Mouse (Mus musculus): ENCODE data around the gene Atp2a2. TPM values are rescaled to one million over a fixed set of nuclear protein-coding genes. Genes with fewer than 3 reads are reported as not detected.

The Atp2a2 gene
- polyA plus RNA-seq, 1 experiment from 2014 or later, result 33.6 TPM

GRCm38 (mm10) chr5:122529913-122530604 lies 28.0 kb upstream of the Atp2a2 start:
- peaks cover 6% of the 10 kb centered on the region; the same call in 1 of the 2 replicates for H3K36me3 ChIP-seq (ENCODE audit: insufficient read depth, low read length)
- peaks cover 46% of the 10 kb centered on the region for H3K4me1 ChIP-seq (ENCODE audit: insufficient read depth, low read length)
- no peaks in the 10 kb centered on the region; the same call in 1 of the 2 replicates for H3K9me3 ChIP-seq (ENCODE audit: low read length)
- H3K9ac ChIP-seq (replicated peaks; ENCODE audit: low read length), result no peak overlapping the region
- 43% methylated on average over 9 of the region's 9 CpGs for WGBS
- H3K4me2 ChIP-seq (replicated peaks; ENCODE audit: low read depth, low read length), result no peak overlapping the region
- peak overlapping the region; percentile 59; the same call in 1 of the 2 replicates for H3K27ac ChIP-seq (ENCODE audit: low read length)
- no peaks in the 10 kb centered on the region for H3K27me3 ChIP-seq (ENCODE audit: insufficient read depth, low read length)
- no peak for ATAC-seq (ENCODE audit: low FRiP score, low TSS enrichment)
- H3K4me3 ChIP-seq (ENCODE audit: low read length), result no peak overlapping the region

GRCm38 (mm10) chr5:122529316-122529715 lies 27.3 kb upstream of the Atp2a2 start:
- peaks cover 6% of the 10 kb centered on the region; the same call in 1 of the 2 replicates for H3K36me3 ChIP-seq (ENCODE audit: insufficient read depth, low read length)
- 29% methylated on average over 3 of the region's 3 CpGs for WGBS
- H3K27ac ChIP-seq (ENCODE audit: low read length), result peak overlapping the region; percentile 59
- H3K27me3 ChIP-seq (ENCODE audit: insufficient read depth, low read length), result no peaks in the 10 kb centered on the region
- no peaks in the 10 kb centered on the region; the same call in 1 of the 2 replicates for H3K9me3 ChIP-seq (ENCODE audit: low read length)
- H3K4me2 ChIP-seq (replicated peaks; ENCODE audit: low read depth, low read length), result no peak overlapping the region
- H3K4me3 ChIP-seq (ENCODE audit: low read length), result no peak overlapping the region
- peaks cover 51% of the 10 kb centered on the region for H3K4me1 ChIP-seq (ENCODE audit: insufficient read depth, low read length)
- H3K9ac ChIP-seq (replicated peaks; ENCODE audit: low read length), result no peak overlapping the region
- ATAC-seq (ENCODE audit: low FRiP score, low TSS enrichment), result peak; percentile 58

- WGBS, result 51% methylated on average over 3 of the region's 3 CpGs
- peaks cover 51% of the 10 kb centered on the region for H3K4me1 ChIP-seq (ENCODE audit: insufficient read depth, low read length)
- H3K36me3 ChIP-seq (ENCODE audit: insufficient read depth, low read length), result peaks cover 6% of the 10 kb centered on the region; the same call in 1 of the 2 replicates
- H3K9ac ChIP-seq (replicated peaks; ENCODE audit: low read length), result no peak overlapping the region
- H3K4me3 ChIP-seq (ENCODE audit: low read length), result no peak overlapping the region
- H3K27me3 ChIP-seq (ENCODE audit: insufficient read depth, low read length), result no peaks in the 10 kb centered on the region
- H3K4me2 ChIP-seq (replicated peaks; ENCODE audit: low read depth, low read length), result no peak overlapping the region
- no peaks in the 10 kb centered on the region; the same call in 1 of the 2 replicates for H3K9me3 ChIP-seq (ENCODE audit: low read length)
- H3K27ac ChIP-seq (ENCODE audit: low read length), result peak overlapping the region; percentile 59
- no peak for ATAC-seq (ENCODE audit: low FRiP score, low TSS enrichment)
These were observed 26.6 kb upstream of the Atp2a2 start for GRCm38 (mm10) chr5:122528591-122528990.

GRCm38 (mm10) chr5:122527761-122528160 lies 25.7 kb upstream of the Atp2a2 start:
- peak overlapping the region; percentile 4; the same call in 1 of the 2 replicates for H3K4me2 ChIP-seq (replicated peaks; ENCODE audit: low read depth, low read length)
- H3K9ac ChIP-seq (replicated peaks; ENCODE audit: low read length), result peak overlapping the region; percentile 3; the same call in 1 of the 2 replicates
- no peaks in the 10 kb centered on the region; the same call in 1 of the 2 replicates for H3K9me3 ChIP-seq (ENCODE audit: low read length)
- H3K4me3 ChIP-seq (ENCODE audit: low read length), result no peak overlapping the region
- peaks cover 6% of the 10 kb centered on the region; the same call in 1 of the 2 replicates for H3K36me3 ChIP-seq (ENCODE audit: insufficient read depth, low read length)
- WGBS, result 35% methylated on average over 11 of the region's 11 CpGs
- no peak for ATAC-seq (ENCODE audit: low FRiP score, low TSS enrichment)
- H3K4me1 ChIP-seq (ENCODE audit: insufficient read depth, low read length), result peaks cover 51% of the 10 kb centered on the region
- H3K27me3 ChIP-seq (ENCODE audit: insufficient read depth, low read length), result no peaks in the 10 kb centered on the region
- peak overlapping the region; percentile 59 for H3K27ac ChIP-seq (ENCODE audit: low read length)

GRCm38 (mm10) chr5:122526878-122527730 lies 25.1 kb upstream of the Atp2a2 start:
- WGBS, result 52% methylated on average over 15 of the region's 15 CpGs
- ATAC-seq (ENCODE audit: low FRiP score, low TSS enrichment), result peak; percentile 64
- H3K4me2 ChIP-seq (replicated peaks; ENCODE audit: low read depth, low read length), result peak overlapping the region; percentile 4; the same call in 1 of the 2 replicates

GRCm38 (mm10) chr5:122526405-122526804 lies 24.4 kb upstream of the Atp2a2 start:
- Histone ChIP-seq H3K4me2 (replicated peaks; ENCODE audit: low read depth, low read length) (no peak overlapping the region), H3K9me3 (ENCODE audit: low read length) (no peaks in the 10 kb centered on the region; the same call in 1 of the 2 replicates), H3K9ac (replicated peaks; ENCODE audit: low read length) (no peak overlapping the region), H3K4me1 (ENCODE audit: insufficient read depth, low read length) (peaks cover 51% of the 10 kb centered on the region), H3K4me3 (ENCODE audit: low read length) (no peak overlapping the region), H3K27me3 (ENCODE audit: insufficient read depth, low read length) (no peaks in the 10 kb centered on the region), H3K27ac (ENCODE audit: low read length) (peak overlapping the region; percentile 59; the same call in 1 of the 2 replicates), H3K36me3 (ENCODE audit: insufficient read depth, low read length) (0 out of 2 replicates have a peak, but pooled peaks cover 2% of the 10 kb centered on the region)
- WGBS, result 92% methylated on average over 9 of the region's 9 CpGs
- ATAC-seq (ENCODE audit: low FRiP score, low TSS enrichment), result no peak

More at GRCm38 (mm10) chr5:122526878-122527730, 25.1 kb upstream of the Atp2a2 start:
- Histone ChIP-seq H3K27ac (ENCODE audit: low read length) (peak overlapping the region; percentile 59), H3K9ac (replicated peaks; ENCODE audit: low read length) (peak overlapping the region; percentile 3; the same call in 1 of the 2 replicates), H3K4me3 (ENCODE audit: low read length) (no peak overlapping the region), H3K4me1 (ENCODE audit: insufficient read depth, low read length) (peaks cover 51% of the 10 kb centered on the region), H3K9me3 (ENCODE audit: low read length) (no peaks in the 10 kb centered on the region; the same call in 1 of the 2 replicates), H3K27me3 (ENCODE audit: insufficient read depth, low read length) (no peaks in the 10 kb centered on the region), H3K36me3 (ENCODE audit: insufficient read depth, low read length) (peaks cover 6% of the 10 kb centered on the region; the same call in 1 of the 2 replicates)

GRCm38 (mm10) chr5:122525238-122525931 lies 23.4 kb upstream of the Atp2a2 start:
- no peak overlapping the region for H3K4me3 ChIP-seq (ENCODE audit: low read length)
- H3K9ac ChIP-seq (replicated peaks; ENCODE audit: low read length), result no peak overlapping the region
- H3K36me3 ChIP-seq (ENCODE audit: insufficient read depth, low read length), result no peaks in the 10 kb centered on the region
- ATAC-seq (ENCODE audit: low FRiP score, low TSS enrichment), result no peak
- no peaks in the 10 kb centered on the region for H3K9me3 ChIP-seq (ENCODE audit: low read length)
- H3K27ac ChIP-seq (ENCODE audit: low read length), result peak overlapping the region; percentile 82
- no peaks in the 10 kb centered on the region for H3K27me3 ChIP-seq (ENCODE audit: insufficient read depth, low read length)
- peaks cover 49% of the 10 kb centered on the region for H3K4me1 ChIP-seq (ENCODE audit: insufficient read depth, low read length)
- 67% methylated on average over 14 of the region's 14 CpGs for WGBS
- no peak overlapping the region for H3K4me2 ChIP-seq (replicated peaks; ENCODE audit: low read depth, low read length)

- Histone ChIP-seq H3K4me2 (replicated peaks; ENCODE audit: low read depth, low read length) (no peak overlapping the region), H3K27me3 (ENCODE audit: insufficient read depth, low read length) (no peaks in the 10 kb centered on the region), H3K4me1 (ENCODE audit: insufficient read depth, low read length) (peaks cover 44% of the 10 kb centered on the region), H3K9me3 (ENCODE audit: low read length) (no peaks in the 10 kb centered on the region), H3K9ac (replicated peaks; ENCODE audit: low read length) (0 out of 2 replicates have a peak overlapping the region, but pooled peaks have one; percentile 35), H3K27ac (ENCODE audit: low read length) (peak overlapping the region; percentile 82), H3K36me3 (ENCODE audit: insufficient read depth, low read length) (no peaks in the 10 kb centered on the region), H3K4me3 (ENCODE audit: low read length) (no peak overlapping the region)
- peak; percentile 54 for ATAC-seq (ENCODE audit: low FRiP score, low TSS enrichment)
- WGBS, result 65% methylated on average over 4 of the region's 4 CpGs
These were observed 22.8 kb upstream of the Atp2a2 start for GRCm38 (mm10) chr5:122524854-122525237.

- WGBS, result 76% methylated on average over 3 of the region's 3 CpGs
- Histone ChIP-seq H3K4me1 (ENCODE audit: insufficient read depth, low read length) (peaks cover 42% of the 10 kb centered on the region), H3K9ac (replicated peaks; ENCODE audit: low read length) (0 out of 2 replicates have a peak overlapping the region, but pooled peaks have one; percentile 35), H3K9me3 (ENCODE audit: low read length) (no peaks in the 10 kb centered on the region), H3K4me3 (ENCODE audit: low read length) (no peak overlapping the region), H3K27me3 (ENCODE audit: insufficient read depth, low read length) (no peaks in the 10 kb centered on the region), H3K4me2 (replicated peaks; ENCODE audit: low read depth, low read length) (no peak overlapping the region), H3K36me3 (ENCODE audit: insufficient read depth, low read length) (no peaks in the 10 kb centered on the region), H3K27ac (ENCODE audit: low read length) (peak overlapping the region; percentile 82)
- no peak for ATAC-seq (ENCODE audit: low FRiP score, low TSS enrichment)
These were observed 22.2 kb upstream of the Atp2a2 start for GRCm38 (mm10) chr5:122524244-122524643.
